Mouse (Mus musculus) intestine, embryonic 15.5 days (tissue): ENCODE data around the gene Gas2l1. TPM values are rescaled to one million over a fixed set of nuclear protein-coding genes. Genes with fewer than 3 reads are reported as not detected.
A peak's percentile ranks its signal among the peaks of the same experiment; 100 is the strongest.

Experiments
- ATAC-seq: fragments of 200-750 bp; cut with Nextera tagmentation; 2 replicates; pipeline ENCODE4 v1.8.0; 2017; ENCODE audit warnings: moderate TSS enrichment, moderate library complexity
- H3K27ac ChIP-seq: fragments of 300-500 bp; sonication (generic); 2 replicates; pipeline ENCODE4 v1.5.1; 2015; ENCODE audit warnings: mild to moderate bottlenecking, inconsistent platforms
- H3K27me3 ChIP-seq: fragments of 300-500 bp; sonication (generic); replicated peaks from 2 replicates; pipeline ENCODE4 v1.6.1; 2015; ENCODE audit warnings: inconsistent platforms
- H3K36me3 ChIP-seq: fragments of 300-500 bp; sonication (generic); 2 replicates; pipeline ENCODE4 v1.6.1; 2015; ENCODE audit warnings: inconsistent platforms
- H3K4me1 ChIP-seq: fragments of 300-500 bp; sonication (generic); replicated peaks from 2 replicates; pipeline ENCODE4 v1.6.1; 2015; ENCODE audit warnings: inconsistent platforms
- H3K4me2 ChIP-seq: fragments of 300-500 bp; sonication (generic); replicated peaks from 2 replicates; pipeline ENCODE4 v1.6.1; 2015; ENCODE audit warnings: mild to moderate bottlenecking, inconsistent platforms
- H3K4me3 ChIP-seq: fragments of 300-500 bp; sonication (generic); replicated peaks from 2 replicates; pipeline ENCODE4 v1.5.1; 2015; ENCODE audit warnings: inconsistent platforms
- H3K9ac ChIP-seq: fragments of 300-500 bp; sonication (generic); 2 replicates; pipeline ENCODE4 v1.6.1; 2015; ENCODE audit warnings: inconsistent platforms
- H3K9me3 ChIP-seq: fragments of 300-500 bp; sonication (generic); 2 replicates; pipeline ENCODE4 v1.6.1; 2016; ENCODE audit warnings: inconsistent platforms
- WGBS: fragments of 180-500 bp; shearing (Covaris S2); methylation state at CpG from one replicate; pipeline ENCODE4 v1.1.7; 2015; 5-methylcytosine and 5-hydroxymethylcytosine counted together
- polyA plus RNA-seq: library from polyadenylated mRNA; unstranded; fragments of >200 nt; fragmentation: Nextera tagmentation; extraction: Ambion mirVana; gene quantifications from 2 replicates; pipeline ENCODE4 v1.2.1, GENCODE M21; 2015

Gas2l1 gene
- polyA plus RNA-seq: 28.2 and 28.5 TPM in 2 replicates

- WGBS: under 1% methylated on average over 50 of the region's 50 CpGs
- no peaks in the 10 kb centered on the region for H3K9me3 ChIP-seq
These were observed at the start of gene Gas2l1 for GRCm38 (mm10) chr11:5065056-5065821. TSS of gene Gas2l1 (minus strand) at chr11:5065327.

GRCm38 (mm10) chr11:5113645-5114044, 48.5 kb upstream of the Gas2l1 start:
- Histone ChIP-seq H3K4me1 (no peaks in the 10 kb centered on the region), H3K9me3 (no peaks in the 10 kb centered on the region), H3K4me3 (no peak overlapping the region), H3K36me3 (no peaks in the 10 kb centered on the region), H3K27me3 (no peaks in the 10 kb centered on the region), H3K9ac (no peak overlapping the region), H3K27ac (no peak overlapping the region), H3K4me2 (no peak overlapping the region)
- 83% methylated on average over 7 of the region's 7 CpGs for WGBS
- no peak for ATAC-seq

More at GRCm38 (mm10) chr11:5065056-5065821, at the start of gene Gas2l1:
- H3K4me3 ChIP-seq: peak within 1 kb of the TSS; percentile 76
- peak within 1 kb of the TSS; percentile 95 for H3K4me2 ChIP-seq
- H3K4me1 ChIP-seq: peaks cover 36% of the 10 kb centered on the region
- H3K27me3 ChIP-seq: peaks cover 21% of the 10 kb centered on the region
- peak within 1 kb of the TSS; percentile 74 for H3K27ac ChIP-seq
- H3K36me3 ChIP-seq: peaks cover 18% of the 10 kb centered on the region
- peak; percentile 86 for ATAC-seq
- H3K9ac ChIP-seq: peak within 1 kb of the TSS; percentile 82

- peaks cover 4% of the 10 kb centered on the region; the same call in 1 of the 2 replicates for H3K36me3 ChIP-seq
- no peak overlapping the region for H3K27ac ChIP-seq
- WGBS: 67% methylated on average over 8 of the region's 8 CpGs
- no peak overlapping the region for H3K4me2 ChIP-seq
- H3K4me1 ChIP-seq: no peaks in the 10 kb centered on the region
- H3K9me3 ChIP-seq: no peaks in the 10 kb centered on the region
- no peak overlapping the region for H3K9ac ChIP-seq
- ATAC-seq: no peak
- no peak overlapping the region for H3K4me3 ChIP-seq
- H3K27me3 ChIP-seq: no peaks in the 10 kb centered on the region
These were observed 44.3 kb upstream of the Gas2l1 start for GRCm38 (mm10) chr11:5109441-5109840.

- ATAC-seq: no peak
- no peak overlapping the region for H3K27ac ChIP-seq
- H3K36me3 ChIP-seq: peaks cover 9% of the 10 kb centered on the region
- no peaks in the 10 kb centered on the region for H3K9me3 ChIP-seq
- H3K9ac ChIP-seq: no peak overlapping the region
- 92% methylated on average over 4 of the region's 4 CpGs for WGBS
- no peaks in the 10 kb centered on the region for H3K27me3 ChIP-seq
- no peak overlapping the region for H3K4me2 ChIP-seq
- peaks cover 13% of the 10 kb centered on the region; the same call in 1 of the 2 replicates for H3K4me1 ChIP-seq
- H3K4me3 ChIP-seq: no peak overlapping the region
These were observed 38.9 kb upstream of the Gas2l1 start for GRCm38 (mm10) chr11:5103986-5104509.

GRCm38 (mm10) chr11:5102384-5102783, 37.3 kb upstream of the Gas2l1 start:
- Histone ChIP-seq H3K27me3 (no peaks in the 10 kb centered on the region), H3K9ac (no peak overlapping the region), H3K27ac (no peak overlapping the region), H3K4me1 (peaks cover 13% of the 10 kb centered on the region; the same call in 1 of the 2 replicates), H3K4me2 (no peak overlapping the region), H3K36me3 (peaks cover 9% of the 10 kb centered on the region), H3K9me3 (no peaks in the 10 kb centered on the region), H3K4me3 (no peak overlapping the region)
- no peak for ATAC-seq
- WGBS: 89% methylated on average over 7 of the region's 7 CpGs

GRCm38 (mm10) chr11:5101641-5102040, 36.5 kb upstream of the Gas2l1 start:
- no peaks in the 10 kb centered on the region for H3K27me3 ChIP-seq
- ATAC-seq: no peak
- H3K9me3 ChIP-seq: no peaks in the 10 kb centered on the region
- H3K36me3 ChIP-seq: peaks cover 9% of the 10 kb centered on the region
- peaks cover 15% of the 10 kb centered on the region for H3K4me1 ChIP-seq
- peak overlapping the region; percentile 99; the same call in 1 of the 2 replicates for H3K9ac ChIP-seq
- no peak overlapping the region for H3K4me3 ChIP-seq
- 78% methylated on average over 6 of the region's 6 CpGs for WGBS
- 0 out of 2 replicates have a peak overlapping the region, but pooled peaks have one; percentile 32 for H3K27ac ChIP-seq
- peak overlapping the region; percentile 81; the same call in 1 of the 2 replicates for H3K4me2 ChIP-seq

- 38% methylated on average over 5 of the region's 5 CpGs for WGBS
- H3K27ac ChIP-seq: no peak overlapping the region
- H3K36me3 ChIP-seq: peaks cover 9% of the 10 kb centered on the region
- H3K9ac ChIP-seq: peak overlapping the region; percentile 99; the same call in 1 of the 2 replicates
- peak overlapping the region; percentile 99; the same call in 1 of the 2 replicates for H3K4me3 ChIP-seq
- peaks cover 22% of the 10 kb centered on the region for H3K4me1 ChIP-seq
- no peak for ATAC-seq
- H3K4me2 ChIP-seq: peak overlapping the region; percentile 81
- H3K27me3 ChIP-seq: no peaks in the 10 kb centered on the region
- no peaks in the 10 kb centered on the region for H3K9me3 ChIP-seq
These were observed 35.7 kb upstream of the Gas2l1 start for GRCm38 (mm10) chr11:5100801-5101200.

GRCm38 (mm10) chr11:5100283-5100682, 35.2 kb upstream of the Gas2l1 start:
- H3K9me3 ChIP-seq: no peaks in the 10 kb centered on the region
- WGBS: 2% methylated on average over 7 of the region's 7 CpGs

GRCm38 (mm10) chr11:5099576-5100183, 34.6 kb upstream of the Gas2l1 start:
- no peaks in the 10 kb centered on the region for H3K27me3 ChIP-seq
- WGBS: under 1% methylated on average over 31 of the region's 31 CpGs
- H3K4me1 ChIP-seq: peaks cover 23% of the 10 kb centered on the region
- peak overlapping the region; percentile 99 for H3K9ac ChIP-seq
- peaks cover 6% of the 10 kb centered on the region for H3K36me3 ChIP-seq
- H3K27ac ChIP-seq: peak overlapping the region; percentile 96
- peak; percentile 82 for ATAC-seq
- no peaks in the 10 kb centered on the region for H3K9me3 ChIP-seq
- H3K4me2 ChIP-seq: peak overlapping the region; percentile 81
- H3K4me3 ChIP-seq: peak overlapping the region; percentile 99

More at GRCm38 (mm10) chr11:5100283-5100682, 35.2 kb upstream of the Gas2l1 start:
- Histone ChIP-seq H3K4me1 (peaks cover 23% of the 10 kb centered on the region), H3K4me3 (peak overlapping the region; percentile 99), H3K27ac (peak overlapping the region; percentile 96), H3K9ac (peak overlapping the region; percentile 99), H3K4me2 (peak overlapping the region; percentile 81), H3K36me3 (peaks cover 6% of the 10 kb centered on the region), H3K27me3 (no peaks in the 10 kb centered on the region)
- ATAC-seq: no peak

- Histone ChIP-seq H3K27me3 (no peaks in the 10 kb centered on the region), H3K4me1 (peaks cover 23% of the 10 kb centered on the region), H3K27ac (peak within 1 kb of the TSS; percentile 96), H3K36me3 (peaks cover under 1% of the 10 kb centered on the region; the same call in 1 of the 2 replicates), H3K4me2 (peak within 1 kb of the TSS; percentile 81), H3K9me3 (no peaks in the 10 kb centered on the region), H3K4me3 (peak within 1 kb of the TSS; percentile 99), H3K9ac (peak within 1 kb of the TSS; percentile 99)
- WGBS: under 1% methylated on average over 91 of the region's 92 CpGs
- ATAC-seq: peak; percentile 91
These were observed 33.8 kb upstream of the Gas2l1 start, which contains the start of the genes Rhbdd3 and Ewsr1 for GRCm38 (mm10) chr11:5098736-5099542. TSS of gene Rhbdd3 (plus strand) at chr11:5098926. TSS of gene Ewsr1 (minus strand) at chr11:5099266.

GRCm38 (mm10) chr11:5098035-5098735, 33.1 kb upstream of the Gas2l1 start:
- Histone ChIP-seq H3K4me3 (peak overlapping the region; percentile 99), H3K4me1 (peaks cover 23% of the 10 kb centered on the region), H3K4me2 (peak overlapping the region; percentile 74), H3K9me3 (no peaks in the 10 kb centered on the region), H3K27me3 (no peaks in the 10 kb centered on the region), H3K9ac (peak overlapping the region; percentile 99), H3K27ac (peak overlapping the region; percentile 96), H3K36me3 (no peaks in the 10 kb centered on the region)
- ATAC-seq: no peak
- WGBS: under 1% methylated on average over 44 of the region's 44 CpGs
